Mouse (Mus musculus) spleen, adult 2 months (tissue): ENCODE measurements around the gene Acta1.

Experiments used
- CTCF ChIP-seq: fragments of 200-500 bp; IDR thresholded peaks from 2 replicates; pipeline ENCODE4 v1.5.1; 2011; ENCODE audit warnings: mild to moderate bottlenecking, inconsistent platforms; ENCODE audit not compliant: insufficient read depth, insufficient read length, insufficient replicate concordance; ENCODE audit errors: extremely low read depth
- POLR2A ChIP-seq: fragments of 200-500 bp; IDR thresholded peaks from 2 replicates; pipeline ENCODE4 v1.6.1; 2011; ENCODE audit warnings: low read depth, low read length, inconsistent platforms

GRCm38 (mm10) chr8:123892586-123893155 lies 1.9 kb downstream of the Acta1 start:
- TF ChIP-seq CTCF (no peak), POLR2A (no peak)
